Mouse (Mus musculus) liver, embryonic 15.5 days (tissue): Measurements from ENCODE around the gene Olfm4. TPM values are rescaled to one million over a fixed set of nuclear protein-coding genes. Genes with fewer than 3 reads are reported as not detected.

Source experiments
- ATAC-seq: fragments of 200-750 bp; cut with Nextera tagmentation; 2 replicates; pipeline ENCODE4 v1.8.0; 2017; ENCODE audit warnings: moderate number of reproducible peaks, mild to moderate bottlenecking, moderate library complexity; ENCODE audit not compliant: insufficient read depth
- H3K27ac ChIP-seq: fragments of 300-500 bp; sonication (generic); replicated peaks from 2 replicates; pipeline ENCODE4 v1.5.1; 2015; ENCODE audit warnings: mild to moderate bottlenecking, inconsistent platforms
- H3K27me3 ChIP-seq: fragments of 300-500 bp; sonication (generic); 2 replicates; pipeline ENCODE4 v1.6.1; 2015; ENCODE audit warnings: mild to moderate bottlenecking, inconsistent platforms
- H3K36me3 ChIP-seq: fragments of 300-500 bp; sonication (generic); replicated peaks from 2 replicates; pipeline ENCODE4 v1.6.1; 2015; ENCODE audit warnings: moderate library complexity, mild to moderate bottlenecking, inconsistent platforms
- H3K4me1 ChIP-seq: fragments of 300-500 bp; sonication (generic); replicated peaks from 2 replicates; pipeline ENCODE4 v1.6.1; 2015; ENCODE audit warnings: inconsistent platforms
- H3K4me2 ChIP-seq: fragments of 300-500 bp; sonication (generic); 2 replicates; pipeline ENCODE4 v1.6.1; 2015; ENCODE audit warnings: moderate library complexity, mild to moderate bottlenecking, inconsistent platforms
- H3K4me3 ChIP-seq: fragments of 300-500 bp; sonication (generic); replicated peaks from 2 replicates; pipeline ENCODE4 v1.5.1; 2015; ENCODE audit warnings: mild to moderate bottlenecking, inconsistent platforms
- H3K9ac ChIP-seq: fragments of 300-500 bp; sonication (generic); 2 replicates; pipeline ENCODE4 v1.6.1; 2015; ENCODE audit warnings: moderate library complexity, mild to moderate bottlenecking, inconsistent platforms
- H3K9me3 ChIP-seq: fragments of 300-500 bp; sonication (generic); replicated peaks from 2 replicates; pipeline ENCODE4 v1.6.1; 2016; ENCODE audit warnings: inconsistent platforms
- WGBS: fragments of 180-500 bp; shearing (Covaris S2); methylation state at CpG from one replicate; pipeline ENCODE4 v1.1.7; 2015; ENCODE audit warnings: mixed read lengths; ENCODE audit not compliant: insufficient replicate concordance; 5-methylcytosine and 5-hydroxymethylcytosine counted together
- polyA plus RNA-seq: library from polyadenylated mRNA; unstranded; fragments of >200 nt; fragmentation: Nextera tagmentation; extraction: Ambion mirVana; gene quantifications from 2 replicates; pipeline ENCODE4 v1.2.1, GENCODE M21; 2015

Gene Olfm4
- polyA plus RNA-seq, result 36.0 and 39.7 TPM in 2 replicates

- H3K27me3 ChIP-seq, result no peaks in the 10 kb centered on the region
- H3K4me3 ChIP-seq, result no peak within 1 kb of the TSS
- H3K27ac ChIP-seq, result no peak within 1 kb of the TSS
- no peaks in the 10 kb centered on the region; the same call in 1 of the 2 replicates for H3K4me1 ChIP-seq
- no peaks in the 10 kb centered on the region for H3K9me3 ChIP-seq
- no peak within 1 kb of the TSS for H3K4me2 ChIP-seq
- no peaks in the 10 kb centered on the region for H3K36me3 ChIP-seq
- 47% methylated on average over 2 of the region's 2 CpGs for WGBS
- no peak for ATAC-seq
- no peak within 1 kb of the TSS for H3K9ac ChIP-seq
These were observed at the start of gene Olfm4 for GRCm38 (mm10) chr14:79983781-79984180. Olfm4 (plus strand) TSS chr14:79984081.

GRCm38 (mm10) chr14:79934426-79934825 lies 49.5 kb upstream of the Olfm4 start:
- Histone ChIP-seq H3K4me3 (no peak overlapping the region), H3K4me2 (no peak overlapping the region), H3K9ac (no peak overlapping the region), H3K36me3 (no peaks in the 10 kb centered on the region), H3K27ac (no peak overlapping the region), H3K4me1 (no peaks in the 10 kb centered on the region), H3K9me3 (no peaks in the 10 kb centered on the region), H3K27me3 (no peaks in the 10 kb centered on the region)
- 36% methylated on average over 4 of the region's 4 CpGs for WGBS
- ATAC-seq, result no peak

- Histone ChIP-seq H3K4me3 (no peak overlapping the region), H3K36me3 (no peaks in the 10 kb centered on the region), H3K27ac (no peak overlapping the region), H3K4me1 (no peaks in the 10 kb centered on the region), H3K9ac (no peak overlapping the region), H3K4me2 (no peak overlapping the region), H3K9me3 (no peaks in the 10 kb centered on the region), H3K27me3 (no peaks in the 10 kb centered on the region)
- no peak for ATAC-seq
- WGBS, result 50% methylated on average over 4 of the region's 4 CpGs
These were observed 46.9 kb upstream of the Olfm4 start for GRCm38 (mm10) chr14:79936879-79937468.

- no peaks in the 10 kb centered on the region for H3K36me3 ChIP-seq
- no peak overlapping the region for H3K4me3 ChIP-seq
- WGBS, result 30% methylated on average over 2 of the region's 2 CpGs
- no peak for ATAC-seq
- H3K27me3 ChIP-seq, result no peaks in the 10 kb centered on the region
- no peak overlapping the region for H3K27ac ChIP-seq
- H3K4me2 ChIP-seq, result no peak overlapping the region
- no peaks in the 10 kb centered on the region for H3K4me1 ChIP-seq
- H3K9ac ChIP-seq, result no peak overlapping the region
- H3K9me3 ChIP-seq, result no peaks in the 10 kb centered on the region
These were observed 38.0 kb upstream of the Olfm4 start for GRCm38 (mm10) chr14:79945876-79946275.

GRCm38 (mm10) chr14:79955678-79956077 lies 28.2 kb upstream of the Olfm4 start:
- H3K4me2 ChIP-seq, result no peak overlapping the region
- no peak overlapping the region for H3K4me3 ChIP-seq
- ATAC-seq, result no peak

GRCm38 (mm10) chr14:79957789-79958487 lies 25.9 kb upstream of the Olfm4 start:
- no peak overlapping the region for H3K4me3 ChIP-seq
- no peaks in the 10 kb centered on the region for H3K36me3 ChIP-seq
- H3K27ac ChIP-seq, result no peak overlapping the region
- no peaks in the 10 kb centered on the region for H3K27me3 ChIP-seq
- H3K9ac ChIP-seq, result no peak overlapping the region
- H3K4me2 ChIP-seq, result no peak overlapping the region
- H3K9me3 ChIP-seq, result no peaks in the 10 kb centered on the region
- H3K4me1 ChIP-seq, result no peaks in the 10 kb centered on the region
- no peak for ATAC-seq
- 72% methylated on average over 15 of the region's 15 CpGs for WGBS

More at GRCm38 (mm10) chr14:79955678-79956077, 28.2 kb upstream of the Olfm4 start:
- no peaks in the 10 kb centered on the region for H3K4me1 ChIP-seq
- H3K9ac ChIP-seq, result no peak overlapping the region
- H3K27me3 ChIP-seq, result no peaks in the 10 kb centered on the region
- 39% methylated on average over 3 of the region's 3 CpGs for WGBS
- H3K9me3 ChIP-seq, result no peaks in the 10 kb centered on the region
- H3K36me3 ChIP-seq, result no peaks in the 10 kb centered on the region
- no peak overlapping the region for H3K27ac ChIP-seq

GRCm38 (mm10) chr14:79961187-79961586 lies 22.7 kb upstream of the Olfm4 start:
- Histone ChIP-seq H3K9ac (no peak overlapping the region), H3K27me3 (no peaks in the 10 kb centered on the region), H3K9me3 (no peaks in the 10 kb centered on the region), H3K4me2 (no peak overlapping the region), H3K4me1 (no peaks in the 10 kb centered on the region), H3K4me3 (no peak overlapping the region), H3K36me3 (no peaks in the 10 kb centered on the region), H3K27ac (no peak overlapping the region)
- 56% methylated on average over 4 of the region's 4 CpGs for WGBS
- no peak for ATAC-seq

GRCm38 (mm10) chr14:79961602-79962001 lies 22.3 kb upstream of the Olfm4 start:
- Histone ChIP-seq H3K9ac (no peak overlapping the region), H3K4me3 (no peak overlapping the region), H3K9me3 (no peaks in the 10 kb centered on the region), H3K36me3 (no peaks in the 10 kb centered on the region), H3K27ac (no peak overlapping the region), H3K27me3 (no peaks in the 10 kb centered on the region), H3K4me1 (no peaks in the 10 kb centered on the region), H3K4me2 (no peak overlapping the region)
- WGBS, result 60% methylated on average over 2 of the region's 2 CpGs
- no peak for ATAC-seq

GRCm38 (mm10) chr14:79970165-79970564 lies 13.7 kb upstream of the Olfm4 start:
- Histone ChIP-seq H3K36me3 (no peaks in the 10 kb centered on the region), H3K4me1 (no peaks in the 10 kb centered on the region), H3K9me3 (no peaks in the 10 kb centered on the region), H3K27me3 (no peaks in the 10 kb centered on the region), H3K27ac (no peak overlapping the region), H3K4me3 (no peak overlapping the region), H3K9ac (no peak overlapping the region), H3K4me2 (no peak overlapping the region)
- no peak for ATAC-seq
- WGBS, result 38% methylated on average over 3 of the region's 3 CpGs

- no peak overlapping the region for H3K4me3 ChIP-seq
- H3K27me3 ChIP-seq, result no peaks in the 10 kb centered on the region
- H3K4me2 ChIP-seq, result no peak overlapping the region
- no peaks in the 10 kb centered on the region for H3K36me3 ChIP-seq
- no peak overlapping the region for H3K9ac ChIP-seq
- no peak for ATAC-seq
- 66% methylated on average over 14 of the region's 14 CpGs for WGBS
- H3K4me1 ChIP-seq, result no peaks in the 10 kb centered on the region
- H3K9me3 ChIP-seq, result no peaks in the 10 kb centered on the region
- no peak overlapping the region for H3K27ac ChIP-seq
These were observed 12.7 kb upstream of the Olfm4 start for GRCm38 (mm10) chr14:79970928-79971738.

- H3K9ac ChIP-seq, result no peak overlapping the region
- no peak overlapping the region for H3K27ac ChIP-seq
- ATAC-seq, result no peak
- H3K4me3 ChIP-seq, result no peak overlapping the region
- WGBS, result 62% methylated on average over 4 of the region's 4 CpGs
- no peaks in the 10 kb centered on the region for H3K4me1 ChIP-seq
- no peaks in the 10 kb centered on the region for H3K9me3 ChIP-seq
- no peaks in the 10 kb centered on the region for H3K36me3 ChIP-seq
- H3K27me3 ChIP-seq, result no peaks in the 10 kb centered on the region
- H3K4me2 ChIP-seq, result no peak overlapping the region
These were observed 2.4 kb upstream of the Olfm4 start for GRCm38 (mm10) chr14:79981437-79981836.
